Mouse (Mus musculus) gonadal fat pad, adult 2 months (tissue): ENCODE measurements around the gene Pear1. TPM values are rescaled to one million over a fixed set of nuclear protein-coding genes. Genes with fewer than 3 reads are reported as not detected.

Experiments
- DNase-seq: peaks from one replicate; pipeline ENCODE4 v3.0.0-alpha.2; 2012; ENCODE audit warnings: low read depth
- polyA plus RNA-seq: library from polyadenylated mRNA; depleted of rRNA; stranded (reverse); fragments of >200 nt; gene quantifications from 2 replicates; pipeline ENCODE4 v1.2.3, GENCODE M21; 2012

The Pear1 gene
- polyA plus RNA-seq, 1 experiment: 76.8 TPM

GRCm38 (mm10) chr3:87809322-87809962, 14.7 kb downstream of the Pear1 start:
- DNase-seq: no peak

- DNase-seq: no peak
Observed at GRCm38 (mm10) chr3:87804038-87804677, 19.9 kb downstream of the Pear1 start.

GRCm38 (mm10) chr3:87801681-87802080, 22.4 kb downstream of the Pear1 start:
- DNase-seq: no peak

GRCm38 (mm10) chr3:87796736-87797334, 27.3 kb downstream of the Pear1 start, which contains the start of gene Insrr:
Insrr (plus strand) TSS chr3:87796951.
- no peak for DNase-seq

- DNase-seq: no peak
Observed at GRCm38 (mm10) chr3:87795336-87796277, 28.5 kb downstream of the Pear1 start.

- no peak for DNase-seq
Observed at GRCm38 (mm10) chr3:87794922-87795325, 29.2 kb downstream of the Pear1 start, which contains the start of gene Ntrk1. Ntrk1 (minus strand) TSS chr3:87795162.

- no peak for DNase-seq
Observed at GRCm38 (mm10) chr3:87789768-87790167, 34.3 kb downstream of the Pear1 start.

- no peak for DNase-seq
Observed at GRCm38 (mm10) chr3:87789248-87789647, 34.9 kb downstream of the Pear1 start.

- no peak for DNase-seq
Observed at GRCm38 (mm10) chr3:87785626-87786214, 38.4 kb downstream of the Pear1 start.

- DNase-seq: no peak
Observed at GRCm38 (mm10) chr3:87785156-87785555, 39.0 kb downstream of the Pear1 start.

- no peak for DNase-seq
Observed at GRCm38 (mm10) chr3:87783282-87784023, 40.7 kb downstream of the Pear1 start.

- DNase-seq: no peak
Observed at GRCm38 (mm10) chr3:87779086-87779485, 45.0 kb downstream of the Pear1 start.

GRCm38 (mm10) chr3:87778283-87778682, 45.8 kb downstream of the Pear1 start:
- no peak for DNase-seq

- DNase-seq: no peak
Observed at GRCm38 (mm10) chr3:87771088-87771487, 53.0 kb downstream of the Pear1 start.

GRCm38 (mm10) chr3:87770280-87770679, 53.8 kb downstream of the Pear1 start:
- no peak for DNase-seq

GRCm38 (mm10) chr3:87769506-87769905, 54.6 kb downstream of the Pear1 start:
- DNase-seq: no peak

GRCm38 (mm10) chr3:87768844-87769243, 55.3 kb downstream of the Pear1 start:
- DNase-seq: no peak

- DNase-seq: no peak
Observed at GRCm38 (mm10) chr3:87768431-87768830, 55.7 kb downstream of the Pear1 start.

- DNase-seq: no peak
Observed at GRCm38 (mm10) chr3:87767764-87768163, 56.3 kb downstream of the Pear1 start.

GRCm38 (mm10) chr3:87766284-87766667, 57.8 kb downstream of the Pear1 start:
- no peak for DNase-seq
